Mouse (Mus musculus) kidney, adult 2 months (tissue): ENCODE results near the gene Zbtb20. TPM values are rescaled to one million over a fixed set of nuclear protein-coding genes. Genes with fewer than 3 reads are reported as not detected.

Experiments used
- DNase-seq: peaks from one replicate; pipeline ENCODE4 v3.0.0; 2021
- H3K27ac ChIP-seq: fragments of 200-500 bp; 2 replicates; pipeline ENCODE4 v1.5.1; 2012; ENCODE audit warnings: low read depth, low read length, control low read depth, inconsistent platforms; ENCODE audit not compliant: insufficient read depth
- H3K27me3 ChIP-seq: fragments of 200-500 bp; replicated peaks from 2 replicates; pipeline ENCODE4 v1.6.1; 2012; ENCODE audit warnings: mild to moderate bottlenecking, moderate library complexity, low read length, inconsistent platforms; ENCODE audit not compliant: control insufficient read depth, insufficient read depth
- H3K36me3 ChIP-seq: fragments of 200-500 bp; 2 replicates; pipeline ENCODE4 v1.6.1; 2012; ENCODE audit warnings: mild to moderate bottlenecking, moderate library complexity, low read length, inconsistent platforms; ENCODE audit not compliant: control insufficient read depth, insufficient read depth
- H3K4me1 ChIP-seq: fragments of 200-500 bp; 2 replicates; pipeline ENCODE4 v1.6.1; 2011; ENCODE audit warnings: low read length; ENCODE audit not compliant: control insufficient read depth, insufficient read depth
- H3K4me3 ChIP-seq: fragments of 200-500 bp; 2 replicates; pipeline ENCODE4 v1.5.1; 2011; ENCODE audit warnings: mild to moderate bottlenecking, low read depth, low read length, control low read depth; ENCODE audit not compliant: insufficient read depth
- CTCF ChIP-seq: fragments of 200-500 bp; conservative IDR thresholded peaks from 2 replicates; pipeline ENCODE4 v1.5.1; 2011; ENCODE audit warnings: low read depth, mild to moderate bottlenecking, control low read depth, low read length, moderate library complexity, mixed read lengths; ENCODE audit not compliant: insufficient read depth, insufficient read length
- POLR2A ChIP-seq: fragments of 200-500 bp; IDR thresholded peaks from one replicate; pipeline ENCODE4 v1.6.1; 2011; ENCODE audit warnings: low read depth, low read length, control low read depth
- WGBS: fragments of 180-500 bp; shearing (Covaris S2); methylation state at CpG from one replicate; pipeline ENCODE4 v1.1.7; 2018; 5-methylcytosine and 5-hydroxymethylcytosine counted together
- polyA plus RNA-seq: library from polyadenylated mRNA; depleted of rRNA; stranded (reverse); fragments of >200 nt; gene quantifications from 2 replicates; pipeline ENCODE4 v1.2.3, GENCODE M21; 2012

Gene Zbtb20
- polyA plus RNA-seq, 1 experiment = 25.1 TPM

DNA sequence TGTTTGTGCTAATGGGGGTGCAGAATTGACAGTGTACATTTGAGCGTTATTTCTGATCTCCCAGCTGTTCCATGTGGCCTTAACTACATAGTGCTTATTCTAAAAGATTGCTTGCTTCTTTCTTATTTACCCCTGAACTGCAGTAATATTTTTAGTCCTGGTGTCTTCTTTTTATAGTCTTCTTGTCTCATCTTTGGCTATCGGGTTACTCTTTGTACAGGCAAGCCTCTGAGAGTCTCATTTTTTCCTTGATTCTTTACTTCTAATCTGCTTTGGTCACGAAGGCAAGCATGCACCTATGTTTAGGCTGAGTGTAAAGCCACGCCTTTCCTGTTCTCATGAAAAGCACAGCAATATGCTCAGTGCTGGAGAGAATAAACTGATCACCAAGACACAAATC, 608.7 kb downstream of the Zbtb20 start:
- no peak for TF ChIP-seq POLR2A
- TF ChIP-seq CTCF = no peak
- Histone ChIP-seq H3K36me3 (no peaks in the 10 kb centered on the region), H3K4me1 (no peaks in the 10 kb centered on the region), H3K27ac (no peak overlapping the region), H3K27me3 (no peaks in the 10 kb centered on the region), H3K4me3 (no peak overlapping the region)
- 78% methylated on average over 4 of the region's 4 CpGs for WGBS
- DNase-seq = no peak

DNA sequence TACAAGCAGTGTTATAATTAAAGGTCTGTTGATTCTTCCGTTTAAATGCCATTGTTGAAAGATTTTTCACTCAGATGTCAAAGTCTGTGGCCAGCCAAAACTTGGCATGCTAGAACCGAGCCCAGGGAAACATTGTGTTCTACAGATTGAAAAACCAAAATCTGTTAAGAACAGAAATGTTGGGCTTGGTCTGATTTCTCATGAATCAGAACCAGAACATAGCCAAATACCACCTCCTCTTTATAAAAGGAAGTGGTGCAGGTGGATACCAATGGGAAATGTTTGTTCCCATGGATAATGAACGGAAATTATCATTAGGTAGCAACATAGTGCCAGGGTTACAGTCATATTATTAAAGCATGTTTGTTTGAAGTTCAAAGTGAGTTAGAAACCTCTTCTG, 613.7 kb downstream of the Zbtb20 start:
- DNase-seq = no peak
- H3K27ac ChIP-seq = no peak overlapping the region
- no peaks in the 10 kb centered on the region for H3K27me3 ChIP-seq
- WGBS = 89% methylated on average over 3 of the region's 3 CpGs
- no peaks in the 10 kb centered on the region for H3K36me3 ChIP-seq
- H3K4me1 ChIP-seq = no peaks in the 10 kb centered on the region
- no peak overlapping the region for H3K4me3 ChIP-seq
- TF ChIP-seq POLR2A (no peak), CTCF (no peak)

- Histone ChIP-seq H3K4me3 (no peak overlapping the region), H3K36me3 (no peaks in the 10 kb centered on the region), H3K4me1 (peaks cover under 1% of the 10 kb centered on the region; the same call in 1 of the 2 replicates), H3K27me3 (no peaks in the 10 kb centered on the region), H3K27ac (no peak overlapping the region)
- DNase-seq = no peak
- TF ChIP-seq CTCF (no peak), POLR2A (no peak)
- 96% methylated on average over 12 of the region's 12 CpGs for WGBS
These were observed 614.3 kb downstream of the Zbtb20 start for GRCm38 (mm10) chr16:43489984-43490383.

- H3K27ac ChIP-seq = no peak overlapping the region
- no peaks in the 10 kb centered on the region for H3K27me3 ChIP-seq
- no peaks in the 10 kb centered on the region for H3K36me3 ChIP-seq
- TF ChIP-seq CTCF = no peak
- no peak for TF ChIP-seq POLR2A
- DNase-seq = no peak
- WGBS = 97% methylated on average over 1 of the region's 1 CpGs
- peaks cover 5% of the 10 kb centered on the region; the same call in 1 of the 2 replicates for H3K4me1 ChIP-seq
- no peak overlapping the region for H3K4me3 ChIP-seq
These were observed 617.2 kb downstream of the Zbtb20 start for GRCm38 (mm10) chr16:43492863-43493262.

GRCm38 (mm10) chr16:43493596-43494385, 618.1 kb downstream of the Zbtb20 start:
- H3K36me3 ChIP-seq = no peaks in the 10 kb centered on the region
- WGBS = 79% methylated on average over 5 of the region's 5 CpGs

DNA sequence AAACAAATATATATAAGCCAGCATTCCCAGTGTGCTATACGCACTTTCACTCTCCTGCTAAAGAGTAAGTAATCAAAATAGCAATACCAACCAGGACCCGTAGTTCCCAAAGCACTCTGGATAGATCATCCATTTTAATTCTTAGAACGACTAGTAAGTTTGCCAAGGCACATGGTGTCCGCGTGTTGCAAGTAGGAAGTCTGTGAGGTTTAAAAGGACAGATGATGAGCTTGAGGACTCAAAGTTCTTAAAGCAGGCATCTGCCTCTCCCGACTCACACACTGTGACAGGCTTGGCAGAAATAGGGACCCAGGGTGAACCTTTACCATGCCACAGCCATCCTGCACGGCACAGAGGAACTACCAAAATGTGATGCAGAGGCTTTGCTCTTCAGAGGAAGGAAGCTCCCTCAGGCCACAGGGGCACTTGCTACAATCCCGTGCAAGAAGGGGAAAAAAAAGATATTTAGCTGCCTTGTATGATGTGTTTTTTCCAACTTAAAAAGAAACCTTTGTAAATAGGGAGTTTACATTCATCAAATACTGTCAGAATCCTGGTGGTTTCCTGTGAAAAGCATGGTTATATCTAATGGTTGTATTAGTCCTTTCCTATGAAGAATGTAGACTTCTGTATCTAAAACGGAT, 619.6 kb downstream of the Zbtb20 start:
- Histone ChIP-seq H3K36me3 (no peaks in the 10 kb centered on the region), H3K4me1 (peaks cover 5% of the 10 kb centered on the region; the same call in 1 of the 2 replicates), H3K27ac (no peak overlapping the region), H3K4me3 (no peak overlapping the region), H3K27me3 (no peaks in the 10 kb centered on the region)
- TF ChIP-seq CTCF (no peak), POLR2A (no peak)
- 71% methylated on average over 9 of the region's 9 CpGs for WGBS
- DNase-seq = no peak

More at GRCm38 (mm10) chr16:43493596-43494385, 618.1 kb downstream of the Zbtb20 start:
- no peak overlapping the region for H3K27ac ChIP-seq
- TF ChIP-seq CTCF = no peak
- TF ChIP-seq POLR2A = no peak
- no peak for DNase-seq
- H3K27me3 ChIP-seq = no peaks in the 10 kb centered on the region
- peaks cover 5% of the 10 kb centered on the region; the same call in 1 of the 2 replicates for H3K4me1 ChIP-seq
- H3K4me3 ChIP-seq = no peak overlapping the region

- H3K27ac ChIP-seq = no peak overlapping the region
- WGBS = 54% methylated on average over 2 of the region's 2 CpGs
These were observed 621.4 kb downstream of the Zbtb20 start for GRCm38 (mm10) chr16:43497093-43497492.

More at GRCm38 (mm10) chr16:43497093-43497492, 621.4 kb downstream of the Zbtb20 start:
- H3K4me3 ChIP-seq = no peak overlapping the region
- no peaks in the 10 kb centered on the region for H3K27me3 ChIP-seq
- no peaks in the 10 kb centered on the region for H3K36me3 ChIP-seq
- H3K4me1 ChIP-seq = peaks cover 5% of the 10 kb centered on the region
- TF ChIP-seq CTCF (no peak), POLR2A (no peak)
- no peak for DNase-seq
